Mouse (Mus musculus): ENCODE measurements around the gene Rad51b. TPM values are rescaled to one million over a fixed set of nuclear protein-coding genes. Genes with fewer than 3 reads are reported as not detected.

Gene Rad51b
- total RNA-seq, 2 experiments from 2014 or later = 3.4 to 4.3 TPM

- no peak for DNase-seq
Observed at GRCm38 (mm10) chr12:79695832-79696434, 398.9 kb downstream of the Rad51b start.

DNA sequence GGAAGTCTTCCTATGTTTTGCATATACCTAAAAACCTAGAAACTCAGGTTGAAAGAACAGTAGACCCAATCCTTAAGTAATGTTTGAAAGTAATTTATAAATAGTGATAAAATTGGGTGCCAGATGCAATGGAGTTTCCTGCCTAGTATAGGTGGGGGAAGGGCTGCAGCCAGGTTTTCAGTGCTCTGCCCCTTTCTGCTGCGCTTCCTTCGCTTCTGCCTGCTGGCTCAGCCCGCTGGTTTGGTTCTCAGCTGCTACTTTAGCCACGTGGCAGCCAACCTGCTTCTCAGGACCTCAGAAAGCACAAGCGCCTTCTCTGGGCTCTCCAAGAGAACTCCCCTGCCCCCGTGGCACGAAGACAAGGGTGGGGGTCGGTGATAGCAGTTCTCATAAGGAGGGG lies 406.5 kb downstream of the Rad51b start:
- no peak for DNase-seq

DNA sequence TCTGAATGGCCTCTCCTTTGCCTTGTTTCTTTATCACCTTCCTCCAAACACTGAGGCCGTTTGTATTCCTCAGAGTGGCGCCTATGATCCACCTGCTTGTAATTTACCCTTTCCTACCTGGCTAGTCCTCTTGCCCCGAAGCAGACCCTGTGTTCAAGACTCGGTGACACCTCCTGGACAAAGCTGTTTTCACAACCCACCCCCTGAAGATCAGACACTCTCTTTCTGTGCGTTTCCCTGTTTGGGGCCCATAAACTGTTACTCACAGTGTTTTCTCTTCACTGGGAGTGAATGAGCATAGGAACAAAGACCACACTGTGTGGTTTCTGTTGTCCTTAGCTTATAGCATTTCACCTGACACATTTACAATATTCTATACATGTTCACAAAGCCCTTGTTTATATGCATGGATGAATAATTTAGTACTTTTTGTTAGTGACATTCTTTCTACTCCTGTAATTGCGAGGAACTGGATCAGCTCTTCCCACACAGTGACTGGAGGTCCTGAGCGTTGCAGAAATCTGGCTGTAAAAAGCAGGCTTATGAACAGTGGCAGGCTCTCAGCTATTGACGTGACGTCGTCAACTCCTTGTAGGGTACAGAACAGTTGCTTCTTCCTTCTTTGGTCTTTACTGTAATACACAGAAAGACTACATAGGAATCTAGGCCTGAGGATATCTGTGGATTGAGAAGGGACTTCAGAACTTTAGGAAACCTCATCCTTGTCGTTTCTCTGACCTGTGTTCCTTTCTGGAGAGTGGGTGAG lies 408.6 kb downstream of the Rad51b start:
- no peak for DNase-seq

GRCm38 (mm10) chr12:79707565-79708422 lies 410.7 kb downstream of the Rad51b start:
- no peak for DNase-seq

GRCm38 (mm10) chr12:79708423-79708733 lies 411.3 kb downstream of the Rad51b start:
- no peak for DNase-seq

- DNase-seq = no peak
Observed at GRCm38 (mm10) chr12:79713286-79713685, 416.2 kb downstream of the Rad51b start.

DNA sequence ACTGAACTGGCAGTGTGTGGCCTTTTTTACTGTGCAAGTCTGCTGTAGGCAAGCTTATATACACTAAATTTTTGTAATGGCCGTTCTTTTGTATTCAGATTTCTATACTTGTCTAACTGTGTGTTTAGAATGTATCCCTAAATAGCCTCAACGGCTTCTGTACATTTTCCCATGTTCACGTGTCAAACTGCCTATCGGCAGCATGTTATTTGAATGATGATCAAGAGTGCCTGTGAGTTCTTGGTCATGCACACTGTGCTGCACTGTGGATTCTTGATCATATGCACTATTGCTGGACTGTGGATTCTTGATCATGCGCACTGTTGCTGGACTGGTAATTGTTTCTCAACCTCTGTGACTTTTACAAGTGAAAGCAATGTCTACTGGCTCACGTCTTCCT lies 417.4 kb downstream of the Rad51b start:
- DNase-seq = no peak

DNA sequence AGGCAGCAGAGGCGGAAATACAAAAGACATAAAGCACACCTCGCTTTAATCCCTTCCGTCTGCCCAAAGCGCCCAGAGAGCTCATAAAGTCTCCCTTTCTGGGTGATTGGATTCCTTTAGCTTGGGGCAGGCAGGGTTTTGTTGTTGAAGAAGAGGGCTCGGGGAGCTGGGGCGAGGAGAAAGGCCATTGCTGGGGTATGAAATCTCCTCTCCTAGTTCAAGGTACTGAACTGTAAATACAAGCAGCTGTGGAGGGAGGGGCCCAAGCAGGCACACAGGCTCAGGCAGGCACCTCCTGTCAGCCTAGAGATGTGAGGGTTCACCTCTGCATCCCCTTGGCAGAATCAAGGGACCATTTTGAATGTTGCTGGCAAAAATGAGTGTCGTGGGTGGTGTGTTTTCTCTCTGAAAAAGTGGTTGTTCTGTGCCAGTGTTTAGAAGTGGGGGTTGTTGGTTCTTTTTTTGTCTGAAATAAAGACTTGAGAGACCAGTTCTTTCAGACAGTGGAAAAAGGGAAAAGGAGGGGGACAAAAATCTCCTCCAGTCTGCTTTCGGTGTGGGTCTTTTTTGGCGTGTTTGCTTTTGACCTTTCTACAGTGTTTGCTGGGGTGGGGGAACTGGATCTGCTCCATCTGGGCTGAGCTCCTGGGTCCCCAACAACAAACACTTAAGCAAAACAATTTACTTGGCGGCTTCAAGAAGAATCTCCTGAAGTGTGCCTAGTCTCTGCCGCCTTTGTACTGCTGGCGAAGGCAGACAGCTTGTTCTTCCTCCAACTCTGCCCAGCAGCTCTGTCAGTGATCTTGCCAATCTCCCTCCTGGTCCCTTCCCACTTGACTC lies 418.6 kb downstream of the Rad51b start:
- DNase-seq = no peak

DNA sequence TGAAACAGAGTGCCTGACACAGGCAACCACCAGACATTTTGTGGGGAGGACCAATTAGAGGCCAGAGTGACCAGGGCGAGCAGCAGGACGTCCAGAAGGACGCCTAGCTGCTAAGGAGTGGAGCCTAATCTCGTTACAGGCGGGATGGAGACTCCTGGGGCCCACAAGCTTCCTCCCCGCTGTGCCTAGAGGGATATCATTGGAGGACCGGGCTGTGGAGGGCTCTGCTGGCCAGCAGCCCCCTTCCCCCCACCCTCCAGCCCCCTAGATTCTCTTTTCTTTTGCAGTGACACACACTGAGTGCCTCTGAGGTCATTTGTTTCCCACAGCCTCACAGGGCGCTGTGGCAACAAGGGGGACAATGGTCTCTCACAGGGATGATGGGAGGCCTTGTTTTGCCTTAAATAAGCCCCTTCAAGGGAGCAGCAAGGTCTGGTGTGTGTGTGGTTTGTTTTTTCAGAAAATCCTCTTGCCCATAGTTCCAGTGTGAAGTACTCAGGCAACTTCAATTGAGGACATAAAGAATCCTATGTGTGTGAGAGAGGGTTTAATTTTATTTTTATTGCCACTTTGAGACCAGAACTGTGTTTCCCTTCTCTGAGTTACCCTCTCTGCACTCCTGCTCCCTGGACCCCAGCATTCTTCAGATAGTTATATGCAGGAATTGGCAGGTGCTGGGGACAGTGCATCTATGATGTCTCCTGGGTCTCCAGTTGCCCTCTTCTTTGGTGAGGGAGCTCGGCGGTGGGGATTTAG lies 422.2 kb downstream of the Rad51b start:
- DNase-seq = no peak

GRCm38 (mm10) chr12:79719847-79720201 lies 422.7 kb downstream of the Rad51b start:
- DNase-seq = no peak

DNA sequence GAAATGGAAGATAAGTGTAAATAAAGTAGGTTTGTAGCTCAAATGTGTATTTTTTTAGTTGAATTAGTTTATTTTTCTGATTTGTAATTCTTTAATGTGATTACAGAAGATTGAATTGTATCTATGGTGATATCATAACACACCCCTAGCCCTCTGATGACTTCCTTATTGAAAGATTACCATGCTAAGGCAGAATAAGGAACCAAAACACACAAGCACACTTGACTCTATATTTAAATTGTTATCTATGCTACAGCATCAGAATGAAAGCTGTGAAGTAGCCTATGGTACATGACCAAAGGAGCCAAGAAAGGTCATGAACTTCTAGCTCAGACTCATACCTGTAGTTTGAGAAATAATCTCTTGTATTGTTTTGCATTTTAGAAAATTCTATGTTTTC lies 427.8 kb downstream of the Rad51b start:
- no peak for DNase-seq

DNA sequence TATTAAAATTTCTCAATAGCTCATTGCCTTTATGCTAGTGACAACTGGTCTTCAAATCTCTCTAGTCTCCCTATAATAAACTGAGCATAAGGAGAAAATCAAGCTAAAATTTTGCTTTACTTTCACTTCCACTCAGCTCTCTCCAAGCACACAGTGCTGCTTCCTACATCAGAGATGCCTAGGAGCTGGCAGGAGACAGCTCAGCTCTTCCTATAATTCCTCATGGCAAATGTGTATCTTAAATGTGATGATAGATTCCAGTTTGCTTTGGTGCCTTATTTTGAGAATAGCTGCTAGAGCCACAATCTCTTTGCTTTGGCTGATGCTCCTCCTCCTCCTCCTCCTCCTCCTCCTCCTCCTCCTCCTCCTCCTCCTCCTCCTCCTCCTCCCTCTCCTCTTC lies 428.6 kb downstream of the Rad51b start:
- DNase-seq = no peak

DNA sequence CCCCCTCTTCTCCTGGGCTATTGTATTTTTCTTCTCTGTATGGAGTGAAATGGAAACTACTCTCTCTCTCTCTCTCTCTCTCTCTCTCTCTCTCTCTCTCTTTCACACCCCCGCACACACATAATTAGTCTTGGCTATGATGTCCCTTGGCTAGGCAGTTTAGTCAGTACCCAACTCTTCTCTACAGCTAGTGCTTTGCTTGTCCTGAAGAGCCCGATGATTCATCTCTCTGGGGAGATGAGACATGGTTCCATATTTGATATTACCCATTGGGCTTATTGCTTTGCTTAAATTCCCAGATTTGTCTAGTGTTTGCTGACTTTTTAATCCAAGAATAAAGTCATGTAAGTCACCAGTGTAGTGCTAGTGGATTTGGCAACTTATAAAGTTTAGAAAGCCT lies 429.0 kb downstream of the Rad51b start:
- no peak for DNase-seq

DNA sequence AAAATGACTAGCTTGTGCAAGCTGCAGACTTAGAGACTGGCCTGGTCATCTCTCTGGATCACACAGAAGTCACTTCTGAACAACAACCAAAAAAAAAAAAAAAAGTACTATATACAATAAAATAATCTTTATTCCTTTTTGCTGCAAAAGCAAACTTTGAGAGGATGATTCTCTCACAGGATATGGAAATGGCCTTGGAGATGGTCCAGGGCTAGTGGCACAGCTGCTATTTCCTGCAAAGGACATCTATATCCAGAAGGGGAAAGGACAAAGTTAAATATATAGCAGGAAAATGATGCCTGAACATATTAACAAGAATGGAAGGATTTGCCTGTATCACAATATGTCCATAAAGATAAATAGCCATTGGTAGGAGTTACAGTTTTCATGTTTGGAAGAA lies 429.9 kb downstream of the Rad51b start:
- no peak for DNase-seq

DNA sequence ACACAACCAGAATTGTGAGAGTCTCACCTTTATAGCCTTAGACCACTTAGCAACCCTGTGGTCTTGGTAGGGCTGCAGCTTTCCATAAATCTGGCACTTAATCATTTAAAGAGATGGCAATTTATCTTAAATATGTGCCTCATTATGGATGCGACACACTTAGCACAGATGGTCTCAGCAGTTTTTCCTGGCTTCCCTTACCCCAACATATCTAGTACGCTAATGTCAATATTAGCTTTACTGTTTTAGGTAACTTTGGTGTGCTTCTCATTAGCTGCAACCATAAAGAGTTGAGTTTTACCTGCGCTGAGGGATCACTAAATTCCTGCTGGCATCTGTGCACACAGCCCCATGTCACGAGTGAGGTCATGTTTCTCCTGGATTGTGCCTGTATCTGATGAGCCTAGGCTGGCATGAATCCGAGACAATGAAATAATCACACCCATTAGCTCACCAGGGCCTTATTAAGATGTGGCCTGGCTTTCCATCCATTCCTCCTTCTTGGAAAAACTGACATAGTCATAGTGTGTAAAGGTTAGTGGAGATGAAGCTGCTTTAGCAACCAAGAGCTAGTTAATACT lies 432.9 kb downstream of the Rad51b start:
- no peak for DNase-seq

DNA sequence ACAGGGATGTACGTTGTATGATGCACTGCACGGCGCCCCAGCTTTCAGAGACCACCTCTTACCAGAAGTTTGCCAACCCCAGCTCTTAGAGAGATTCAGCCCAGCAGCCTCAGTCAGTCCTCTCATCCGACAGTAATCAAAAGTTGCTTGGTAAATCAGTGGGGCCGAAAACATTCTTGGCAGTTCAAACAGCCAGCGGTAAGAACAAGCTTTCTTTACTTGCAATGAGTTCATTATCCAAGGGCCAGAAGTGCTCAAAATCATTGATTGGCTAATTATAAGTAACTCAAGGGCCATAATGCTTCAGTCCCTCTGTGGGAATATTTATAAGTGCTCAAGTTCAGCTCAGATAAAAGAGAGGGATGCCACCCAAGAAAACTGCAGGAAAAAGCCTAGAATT lies 434.8 kb downstream of the Rad51b start:
- no peak for DNase-seq

DNA sequence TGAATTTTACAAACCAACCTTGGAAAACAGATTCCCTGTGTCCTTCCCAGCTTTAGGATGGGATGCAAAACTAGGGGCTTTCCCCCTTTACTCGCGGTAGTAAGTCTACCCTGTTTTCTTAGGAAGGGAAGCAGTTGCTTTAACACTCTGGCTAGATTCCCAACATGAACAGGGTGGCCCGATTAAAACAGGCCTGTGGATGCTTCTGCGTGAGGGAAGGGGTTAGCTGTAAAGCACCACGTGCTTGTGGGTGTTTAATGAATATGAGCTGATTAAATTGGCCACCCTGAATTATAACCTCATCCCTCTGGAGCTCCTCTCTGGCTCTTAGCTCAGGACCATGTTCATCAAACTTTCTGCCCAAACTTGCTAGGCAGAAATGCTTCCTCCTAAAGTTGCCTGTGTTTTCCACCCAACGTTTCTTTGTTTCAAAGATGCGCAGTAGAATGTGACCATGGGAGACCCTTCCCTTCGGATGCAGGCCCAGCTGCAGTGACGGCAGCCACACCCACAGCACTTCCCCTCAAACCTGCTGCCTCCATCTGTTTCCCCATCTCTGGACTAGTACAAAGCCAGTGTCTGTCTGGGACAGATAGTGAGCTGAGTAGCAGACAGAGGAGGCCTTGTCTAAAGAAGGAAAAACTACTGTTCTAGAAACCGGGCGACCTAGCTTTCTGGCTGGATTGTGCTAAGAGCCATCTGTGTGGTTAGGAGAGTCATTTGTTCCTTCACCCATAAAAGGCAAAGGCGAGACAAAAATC lies 435.5 kb downstream of the Rad51b start:
- peak; percentile 26 for DNase-seq

GRCm38 (mm10) chr12:79735341-79735785 lies 438.3 kb downstream of the Rad51b start:
- DNase-seq = no peak

GRCm38 (mm10) chr12:79735882-79736281 lies 438.8 kb downstream of the Rad51b start:
- DNase-seq = no peak

- DNase-seq = no peak
Observed at GRCm38 (mm10) chr12:79738700-79739099, 441.6 kb downstream of the Rad51b start.
